Mouse (Mus musculus) midbrain, embryonic 14.5 days (tissue): ENCODE measurements around the gene 4930453N24Rik. TPM values are rescaled to one million over a fixed set of nuclear protein-coding genes. Genes with fewer than 3 reads are reported as not detected.

Source experiments
- ATAC-seq: fragments of 200-750 bp; cut with Nextera tagmentation; 2 replicates; pipeline ENCODE4 v1.8.0; 2017; ENCODE audit warnings: moderate number of reproducible peaks, moderate library complexity; ENCODE audit not compliant: low FRiP score, low TSS enrichment
- DNase-seq: peaks from one replicate; pipeline ENCODE4 v3.0.0-alpha.2; 2015
- H3K27ac ChIP-seq: fragments of 300-500 bp; sonication (generic); replicated peaks from 2 replicates; pipeline ENCODE4 v1.5.1; 2014; ENCODE audit warnings: mild to moderate bottlenecking, low read depth, low read length, moderate library complexity
- H3K27me3 ChIP-seq: fragments of 300-500 bp; sonication (generic); 2 replicates; pipeline ENCODE4 v1.6.1; 2014; ENCODE audit warnings: low read length, control low read depth, mixed read lengths; ENCODE audit not compliant: control insufficient read depth, insufficient read depth
- H3K36me3 ChIP-seq: fragments of 300-500 bp; sonication (generic); 2 replicates; pipeline ENCODE4 v1.6.1; 2014; ENCODE audit warnings: low read length, control low read depth; ENCODE audit not compliant: control insufficient read depth, insufficient read depth
- H3K4me1 ChIP-seq: fragments of 300-500 bp; sonication (generic); 2 replicates; pipeline ENCODE4 v1.6.1; 2014; ENCODE audit warnings: mild to moderate bottlenecking, antibody characterized with exemption, low read length, control low read depth; ENCODE audit not compliant: control insufficient read depth, insufficient read depth
- H3K4me2 ChIP-seq: fragments of 300-500 bp; sonication (generic); 2 replicates; pipeline ENCODE4 v1.6.1; 2014; ENCODE audit warnings: mild to moderate bottlenecking, low read length, moderate library complexity
- H3K4me3 ChIP-seq: fragments of 300-500 bp; sonication (generic); replicated peaks from 2 replicates; pipeline ENCODE4 v1.5.1; 2014; ENCODE audit warnings: low read depth, low read length
- H3K9ac ChIP-seq: fragments of 300-500 bp; sonication (generic); replicated peaks from 2 replicates; pipeline ENCODE4 v1.6.1; 2014; ENCODE audit warnings: mild to moderate bottlenecking, low read length, moderate library complexity
- H3K9me3 ChIP-seq: fragments of 300-500 bp; sonication (generic); 2 replicates; pipeline ENCODE4 v1.6.1; 2016; ENCODE audit warnings: low read length, control low read depth, mixed read lengths; ENCODE audit not compliant: control insufficient read depth
- WGBS: fragments of 180-500 bp; shearing (Covaris S2); extraction: QIAGEN DNeasy Blood & Tissue Kit; methylation state at CpG from one replicate; pipeline ENCODE4 v1.1.7; 2014; 5-methylcytosine and 5-hydroxymethylcytosine counted together
- polyA plus RNA-seq: library from polyadenylated mRNA; unstranded; fragments of >200 nt; fragmentation: Nextera tagmentation; extraction: Ambion mirVana; gene quantifications from 2 replicates; pipeline ENCODE4 v1.2.1, GENCODE M21; 2014

4930453N24Rik gene
- polyA plus RNA-seq: 24.6 and 27.9 TPM in 2 replicates

DNA sequence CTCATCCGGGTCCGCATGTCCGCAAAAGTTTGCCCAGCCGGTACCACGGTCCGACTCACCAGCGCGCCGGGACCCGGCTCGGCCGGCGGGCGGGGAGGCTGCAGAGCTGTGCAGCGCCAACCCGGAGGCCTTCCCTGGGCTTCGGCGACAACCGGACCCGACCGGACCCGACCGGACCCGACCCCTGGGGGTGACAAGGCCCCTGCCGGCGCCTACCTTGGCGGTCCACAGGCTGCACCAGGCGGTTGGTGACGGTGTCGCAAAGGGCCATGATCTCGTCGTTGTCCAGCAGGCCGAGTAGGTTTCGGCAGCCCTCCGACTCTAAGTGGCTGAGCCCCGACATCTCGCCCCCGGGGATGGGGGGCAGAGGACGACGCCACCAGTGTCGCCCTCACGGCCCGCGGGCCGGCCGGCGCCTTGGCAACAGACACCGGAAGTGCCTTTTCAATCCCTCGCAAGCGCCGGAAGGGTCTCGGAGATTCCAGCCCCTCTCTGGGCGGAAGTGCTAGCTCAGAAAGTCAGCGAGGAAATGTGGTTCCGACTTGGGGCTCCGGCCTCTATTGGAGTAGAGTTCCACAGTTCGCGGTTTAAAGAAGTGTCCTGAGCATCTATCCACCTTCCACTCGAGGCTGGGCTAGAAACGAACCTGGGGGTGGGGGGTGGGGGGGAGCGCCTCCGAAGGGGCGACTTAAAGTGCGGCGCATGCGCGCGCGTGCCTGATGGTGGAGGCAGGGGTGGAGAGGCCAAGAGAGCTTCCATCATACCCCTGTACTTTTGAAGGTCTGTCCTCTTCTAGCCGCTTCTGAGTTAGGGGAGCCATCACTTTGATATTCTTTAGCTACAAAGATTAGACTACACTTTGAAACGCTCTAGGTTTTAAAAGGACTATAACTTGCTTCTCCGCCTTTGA lies at the start of gene 4930453N24Rik:
TSS of gene 4930453N24Rik (minus strand) at position 641 of the 910 bp plus-strand sequence.
- peak within 1 kb of the TSS; percentile 82 for H3K4me3 ChIP-seq
- 2% methylated on average over 72 of the region's 72 CpGs for WGBS
- no peaks in the 10 kb centered on the region for H3K9me3 ChIP-seq
- H3K4me2 ChIP-seq: peak within 1 kb of the TSS; percentile 66
- H3K9ac ChIP-seq: peak within 1 kb of the TSS; percentile 82
- peak within 1 kb of the TSS; percentile 87 for H3K27ac ChIP-seq
- no peaks in the 10 kb centered on the region for H3K27me3 ChIP-seq
- peaks cover 8% of the 10 kb centered on the region for H3K4me1 ChIP-seq
- ATAC-seq: peak; percentile 95
- DNase-seq: peak; percentile 95
- H3K36me3 ChIP-seq: peaks cover 12% of the 10 kb centered on the region

DNA sequence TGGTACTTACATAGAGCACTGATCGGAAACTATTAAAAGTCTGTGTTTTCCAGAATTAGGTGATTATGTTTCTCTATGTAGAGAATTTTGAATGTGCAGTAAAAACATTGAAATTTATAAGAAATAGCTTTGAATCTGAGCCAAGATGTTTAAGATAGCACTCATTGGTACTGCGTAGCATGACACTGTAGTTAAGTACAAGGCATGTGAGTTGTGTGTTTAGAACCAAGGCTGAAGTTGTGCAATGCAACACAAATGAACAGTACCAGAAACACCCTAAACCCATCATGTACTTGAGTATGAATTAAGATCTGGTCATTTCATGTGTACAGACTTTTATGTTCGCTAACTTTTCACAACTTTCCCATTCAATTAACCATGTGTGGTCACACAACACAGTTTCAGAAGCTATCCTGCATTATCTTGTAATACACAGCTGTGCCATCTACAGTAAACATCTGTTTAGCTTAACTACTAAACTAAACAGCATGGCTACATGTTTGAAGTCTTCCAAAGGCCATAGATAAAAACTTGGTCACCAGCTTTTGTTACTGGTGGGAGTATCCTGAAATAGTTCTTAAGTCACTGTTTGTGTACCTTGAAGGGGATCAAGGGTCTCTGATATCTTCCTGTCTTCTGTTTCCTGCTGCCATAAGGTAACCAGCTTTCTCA lies 46.3 kb upstream of the 4930453N24Rik start:
- Histone ChIP-seq H3K9me3 (no peaks in the 10 kb centered on the region), H3K9ac (no peak overlapping the region), H3K4me1 (no peaks in the 10 kb centered on the region), H3K4me3 (no peak overlapping the region), H3K4me2 (no peak overlapping the region), H3K27me3 (no peaks in the 10 kb centered on the region), H3K27ac (no peak overlapping the region), H3K36me3 (peaks cover 6% of the 10 kb centered on the region)
- ATAC-seq (no peak), DNase-seq (no peak)
- WGBS: 98% methylated on average over 3 of the region's 3 CpGs

GRCm38 (mm10) chr16:64803041-64803440 lies 32.1 kb upstream of the 4930453N24Rik start:
- WGBS: 97% methylated on average over 3 of the region's 3 CpGs
- Histone ChIP-seq H3K9ac (no peak overlapping the region), H3K9me3 (no peaks in the 10 kb centered on the region), H3K27me3 (no peaks in the 10 kb centered on the region), H3K4me1 (no peaks in the 10 kb centered on the region), H3K36me3 (peaks cover 4% of the 10 kb centered on the region; the same call in 1 of the 2 replicates), H3K27ac (no peak overlapping the region), H3K4me3 (no peak overlapping the region), H3K4me2 (no peak overlapping the region)
- ATAC-seq: no peak
- DNase-seq: no peak

DNA sequence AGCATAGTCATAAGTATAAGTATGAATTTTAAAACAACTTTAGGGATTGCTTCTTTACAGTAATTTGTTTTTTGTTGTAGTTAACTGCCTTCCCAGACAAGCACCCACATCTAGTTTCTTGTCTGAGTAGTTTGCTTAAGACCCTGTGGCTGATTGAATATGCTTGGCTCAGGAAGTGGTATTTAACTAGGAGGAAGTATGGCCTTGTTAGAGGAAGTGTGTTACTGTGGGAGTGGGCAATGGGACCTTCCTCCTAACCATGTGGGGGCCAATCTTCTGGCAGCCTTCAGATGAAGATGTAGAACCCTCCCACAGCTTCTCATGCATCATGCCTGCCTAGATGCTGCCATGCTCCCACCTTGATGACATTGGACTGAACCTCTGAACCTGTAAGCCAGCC lies 30.7 kb upstream of the 4930453N24Rik start:
- H3K4me1 ChIP-seq: no peaks in the 10 kb centered on the region
- H3K27me3 ChIP-seq: no peaks in the 10 kb centered on the region
- peaks cover 4% of the 10 kb centered on the region; the same call in 1 of the 2 replicates for H3K36me3 ChIP-seq
- ATAC-seq (no peak), DNase-seq (no peak)
- H3K4me2 ChIP-seq: no peak overlapping the region
- H3K9me3 ChIP-seq: no peaks in the 10 kb centered on the region
- no peak overlapping the region for H3K4me3 ChIP-seq
- H3K27ac ChIP-seq: no peak overlapping the region
- no peak overlapping the region for H3K9ac ChIP-seq

- H3K27me3 ChIP-seq: no peaks in the 10 kb centered on the region
- no peaks in the 10 kb centered on the region for H3K9me3 ChIP-seq
- no peak overlapping the region for H3K4me2 ChIP-seq
- DNase-seq (no peak), ATAC-seq (no peak)
- H3K27ac ChIP-seq: no peak overlapping the region
- H3K36me3 ChIP-seq: peaks cover 4% of the 10 kb centered on the region; the same call in 1 of the 2 replicates
- no peak overlapping the region for H3K4me3 ChIP-seq
- no peaks in the 10 kb centered on the region for H3K4me1 ChIP-seq
- H3K9ac ChIP-seq: no peak overlapping the region
- WGBS: 95% methylated on average over 5 of the region's 5 CpGs
Observed at GRCm38 (mm10) chr16:64800393-64800792, 29.4 kb upstream of the 4930453N24Rik start.

- DNase-seq (no peak), ATAC-seq (no peak)
- no peak overlapping the region for H3K9ac ChIP-seq
- no peaks in the 10 kb centered on the region for H3K4me1 ChIP-seq
- H3K9me3 ChIP-seq: no peaks in the 10 kb centered on the region
- H3K27me3 ChIP-seq: no peaks in the 10 kb centered on the region
- no peak overlapping the region for H3K4me3 ChIP-seq
- no peak overlapping the region for H3K4me2 ChIP-seq
- 0 out of 2 replicates have a peak, but pooled peaks cover 2% of the 10 kb centered on the region for H3K36me3 ChIP-seq
- no peak overlapping the region for H3K27ac ChIP-seq
- 91% methylated on average over 2 of the region's 2 CpGs for WGBS
Observed at GRCm38 (mm10) chr16:64794802-64795201, 23.8 kb upstream of the 4930453N24Rik start.

DNA sequence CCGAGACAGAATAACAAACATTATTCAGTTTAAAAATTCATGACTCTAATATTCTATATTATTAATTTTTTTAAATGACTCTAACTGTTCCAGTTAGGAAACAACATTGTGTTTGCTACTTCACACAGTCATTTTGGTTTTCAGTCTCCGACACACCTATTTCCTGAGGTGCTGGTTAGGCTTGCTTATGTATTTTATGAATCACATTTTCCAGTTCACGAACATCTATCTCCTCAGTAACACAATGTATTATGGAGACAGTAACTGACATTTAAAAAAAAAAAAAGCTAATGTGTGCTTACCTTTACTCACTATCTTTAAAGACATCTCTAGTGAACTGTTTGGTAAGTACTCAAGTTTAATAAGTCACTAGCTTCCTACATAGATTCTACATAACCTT lies 18.7 kb upstream of the 4930453N24Rik start:
- no peak overlapping the region for H3K4me3 ChIP-seq
- no peaks in the 10 kb centered on the region for H3K4me1 ChIP-seq
- no peak overlapping the region for H3K4me2 ChIP-seq
- ATAC-seq: no peak
- no peaks in the 10 kb centered on the region for H3K9me3 ChIP-seq
- H3K27ac ChIP-seq: no peak overlapping the region
- DNase-seq: no peak
- H3K9ac ChIP-seq: no peak overlapping the region
- no peaks in the 10 kb centered on the region for H3K27me3 ChIP-seq
- peaks cover 21% of the 10 kb centered on the region for H3K36me3 ChIP-seq
- WGBS: 97% methylated on average over 3 of the region's 3 CpGs

DNA sequence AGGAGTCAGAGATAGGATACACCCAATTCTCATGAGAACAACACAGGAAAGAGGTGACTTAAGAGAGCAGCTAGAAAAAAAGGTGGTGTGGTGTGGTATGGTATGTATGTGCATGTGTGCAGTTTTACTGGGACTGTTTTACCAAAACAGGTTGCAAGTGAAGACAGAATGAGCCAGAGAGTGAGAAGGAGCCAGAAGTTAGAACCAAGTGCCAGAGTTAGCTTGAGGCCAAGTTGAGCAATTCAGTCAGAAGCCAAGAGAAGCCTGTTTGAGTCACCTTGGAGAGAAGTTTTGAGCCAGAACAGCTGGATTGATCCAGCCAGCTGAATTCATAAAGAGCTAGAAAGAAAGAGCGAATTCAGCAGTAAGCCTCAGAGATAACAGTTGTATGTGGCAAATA lies 4.6 kb upstream of the 4930453N24Rik start:
- ATAC-seq (no peak), DNase-seq (no peak)
- no peak overlapping the region for H3K4me3 ChIP-seq
- no peak overlapping the region for H3K9ac ChIP-seq
- WGBS: 88% methylated on average over 1 of the region's 1 CpGs
- no peaks in the 10 kb centered on the region for H3K9me3 ChIP-seq
- no peaks in the 10 kb centered on the region for H3K27me3 ChIP-seq
- no peak overlapping the region for H3K27ac ChIP-seq
- H3K4me2 ChIP-seq: no peak overlapping the region
- H3K4me1 ChIP-seq: no peaks in the 10 kb centered on the region
- no peaks in the 10 kb centered on the region for H3K36me3 ChIP-seq
